In genomic region chr7:90059629-90060301, GRCm38 (mm10) we compare ENCODE assay signal across 8 mouse cellular contexts.
DNase-seq lines count a peak whose midpoint lies in the region; ATAC-seq lines count a peak whose summit lies in the region.
"Had no signal": no experiment of that assay in that cellular context is flagged by ENCODE, and none has a peak within 500 bp of the region (broad histone marks: within the 10 kb centered on the region; RNA-seq: fewer than 3 reads in every experiment).

No protein-coding gene starts in this region.

- peak overlapping the region; percentile 46 for H3K4me2 ChIP-seq in heart, embryonic 11.5 days
- H3K4me2 ChIP-seq: hindbrain, embryonic 15.5 days had no signal

- no peaks in the 10 kb centered on the region for H3K9me3 ChIP-seq in heart, embryonic 11.5 days (replicated peaks; ENCODE audit: control insufficient read depth, low read length)
- H3K9me3 ChIP-seq: hindbrain, embryonic 15.5 days had no signal

- H3K9ac ChIP-seq in heart, embryonic 11.5 days (ENCODE audit: low read depth, low read length), result peak overlapping the region; percentile 63
- H3K9ac ChIP-seq: hindbrain, embryonic 15.5 days had no signal

- peak overlapping the region; percentile 68 for H3K27ac ChIP-seq in heart, embryonic 11.5 days (ENCODE audit: low read depth, low read length)
- H3K27ac ChIP-seq: hindbrain, embryonic 15.5 days had no signal

- no peaks in the 10 kb centered on the region for H3K36me3 ChIP-seq in heart, embryonic 11.5 days (ENCODE audit: control insufficient read depth, insufficient read depth, low read length)
- H3K36me3 ChIP-seq: hindbrain, embryonic 15.5 days had no signal

- no peak for ATAC-seq in heart, embryonic 11.5 days (replicated peaks; ENCODE audit: insufficient number of reproducible peaks, low FRiP score, low TSS enrichment)
- ATAC-seq in megakaryocyte progenitor cell, adult 5-6 weeks (replicated peaks; ENCODE audit: poor library complexity), result peak; percentile 46

- WGBS in heart, embryonic 11.5 days (ENCODE audit: insufficient replicate concordance), result 63% methylated on average over 6 of the region's 6 CpGs

- no peak overlapping the region for H3K4me3 ChIP-seq in heart, embryonic 11.5 days (ENCODE audit: low read depth, low read length)
- H3K4me3 ChIP-seq: hindbrain, embryonic 15.5 days had no signal

- peak; percentile 82 for DNase-seq in 416B (ENCODE audit: low read depth)
- peak; percentile 49 to 54 for DNase-seq in B cell, adult 2 months
- DNase-seq in left cerebral cortex, postnatal 14 days (ENCODE audit: low spot score in 2 of 2), result peak; percentile 14 to 40
- DNase-seq in urinary bladder, postnatal 14 days (ENCODE audit: low spot score), result no peak
- no peak for DNase-seq in cerebellum, postnatal 25 days

- no peaks in the 10 kb centered on the region for H3K27me3 ChIP-seq in heart, embryonic 11.5 days (ENCODE audit: control insufficient read depth, insufficient read depth, low read length)
- H3K27me3 ChIP-seq: hindbrain, embryonic 15.5 days had no signal

- intact Hi-C loops in left cerebral cortex, postnatal 14 days (cut with DNase I), result no loop called here

- peaks cover 20% of the 10 kb centered on the region for H3K4me1 ChIP-seq in heart, embryonic 11.5 days (ENCODE audit: control insufficient read depth, insufficient read depth, low read length)
- H3K4me1 ChIP-seq: hindbrain, embryonic 15.5 days had no signal

Comparison
In these comparisons a context has a peak if more than half of its experiments do, and no peak if none do; other contexts are left out.
1. DNase-seq: peak in 416B (single experiment), B cell, adult 2 months (2 of 2) and left cerebral cortex, postnatal 14 days (2 of 2); none in urinary bladder, postnatal 14 days (single experiment) and cerebellum, postnatal 25 days (0 of 2).